Mouse (Mus musculus) frontal cortex, postnatal 36 days (tissue): ENCODE data around the gene Slc26a6.
A peak's percentile ranks its signal among the peaks of the same experiment; 100 is the strongest.

ENCODE experiments used
- DNase-seq, 2 experiments: peaks; one replicate each; pipeline ENCODE4 v3.0.0; 2022; ENCODE audit warnings: low spot score in 2 of 2

Gene Slc26a6

DNA sequence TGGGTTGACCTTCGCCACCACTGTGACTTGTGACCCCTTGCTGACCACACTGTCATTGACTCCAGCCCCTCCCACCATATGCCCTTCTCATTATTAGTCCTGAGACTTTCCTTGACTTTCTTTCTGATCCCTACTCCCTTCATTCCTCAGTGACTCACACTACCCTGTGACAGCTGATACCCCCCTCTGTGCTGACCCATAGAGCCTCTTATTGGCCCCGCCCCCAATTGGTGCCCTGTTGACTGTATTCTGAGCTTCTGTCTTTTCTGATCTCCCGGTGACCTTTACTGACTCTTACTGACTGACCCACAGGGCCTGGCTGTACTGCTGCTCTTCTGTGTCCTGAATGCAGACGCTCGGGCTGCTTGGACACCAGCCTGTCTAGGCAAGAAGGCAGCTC lies 7.7 kb upstream of the Slc26a6 start:
- no peak for DNase-seq

DNA sequence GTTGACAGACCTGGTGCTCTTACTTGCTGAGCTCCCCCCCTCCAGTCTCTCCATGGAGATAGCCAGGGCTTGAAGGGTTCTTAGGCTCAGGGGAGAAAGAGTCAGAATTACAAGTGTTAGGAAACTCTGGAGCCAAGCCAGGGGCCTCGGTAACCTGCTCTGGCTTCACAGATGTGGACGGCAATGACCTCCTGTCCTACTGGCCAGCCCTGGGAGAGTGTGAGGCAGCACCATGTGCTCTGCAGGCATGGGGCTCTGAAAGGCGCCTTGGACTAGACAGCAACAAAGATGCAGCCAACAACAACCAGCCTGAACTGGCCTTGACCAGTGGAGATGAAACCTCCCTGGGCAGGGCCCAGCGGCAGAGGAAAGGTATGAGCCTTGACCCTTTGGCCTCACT lies 5.7 kb upstream of the Slc26a6 start:
- DNase-seq, result no peak

DNA sequence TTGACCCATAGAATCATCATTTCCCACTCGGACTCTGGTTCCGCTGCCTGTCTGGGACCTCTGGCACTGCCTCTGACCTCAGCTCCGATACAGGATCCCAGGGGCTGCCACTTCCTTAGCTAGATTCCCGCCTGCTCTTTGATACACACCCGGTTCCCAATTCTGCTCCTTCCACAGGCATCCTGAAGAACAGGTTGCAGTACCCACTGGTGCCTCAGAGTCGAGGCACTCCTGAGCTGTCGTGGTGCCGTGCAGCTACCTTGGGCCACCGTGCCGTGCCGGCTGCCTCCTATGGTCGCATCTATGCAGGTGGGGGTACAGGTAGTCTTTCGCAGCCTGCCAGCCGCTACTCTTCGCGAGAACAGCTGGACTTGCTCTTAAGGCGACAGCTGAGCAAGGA lies 4.7 kb upstream of the Slc26a6 start:
- DNase-seq, result no peak

DNA sequence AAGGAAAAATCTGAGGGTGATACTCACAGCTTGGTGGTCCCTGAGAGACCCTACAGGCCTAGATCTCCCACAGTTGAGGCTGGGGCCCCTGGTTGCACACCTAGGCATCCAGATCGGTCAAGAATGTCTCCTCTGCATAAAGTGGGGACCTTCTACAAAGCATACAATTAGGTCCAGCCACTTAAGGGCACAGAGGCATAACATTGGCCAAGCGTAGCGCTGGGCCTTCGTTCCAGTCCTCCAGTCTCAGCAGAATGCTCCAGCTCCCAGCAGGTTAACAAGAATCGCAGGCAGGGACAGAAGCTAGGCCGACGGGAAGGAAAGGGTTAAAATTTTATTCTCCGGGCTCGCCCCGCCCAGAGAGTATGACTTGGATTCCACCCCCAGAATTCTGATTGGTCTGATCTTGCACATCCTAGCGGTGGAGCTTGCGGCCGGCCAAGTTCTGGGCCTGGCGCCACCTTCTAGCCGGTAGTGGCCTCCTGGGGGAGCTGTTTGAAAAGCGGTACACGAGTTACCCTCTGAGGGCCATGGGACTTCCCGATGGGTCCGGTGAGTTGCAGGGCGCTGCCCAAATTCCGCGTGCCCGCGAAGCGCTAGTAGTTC lies 655 bp downstream of the Slc26a6 start:
- peak; percentile 91 to 95 for DNase-seq

DNA sequence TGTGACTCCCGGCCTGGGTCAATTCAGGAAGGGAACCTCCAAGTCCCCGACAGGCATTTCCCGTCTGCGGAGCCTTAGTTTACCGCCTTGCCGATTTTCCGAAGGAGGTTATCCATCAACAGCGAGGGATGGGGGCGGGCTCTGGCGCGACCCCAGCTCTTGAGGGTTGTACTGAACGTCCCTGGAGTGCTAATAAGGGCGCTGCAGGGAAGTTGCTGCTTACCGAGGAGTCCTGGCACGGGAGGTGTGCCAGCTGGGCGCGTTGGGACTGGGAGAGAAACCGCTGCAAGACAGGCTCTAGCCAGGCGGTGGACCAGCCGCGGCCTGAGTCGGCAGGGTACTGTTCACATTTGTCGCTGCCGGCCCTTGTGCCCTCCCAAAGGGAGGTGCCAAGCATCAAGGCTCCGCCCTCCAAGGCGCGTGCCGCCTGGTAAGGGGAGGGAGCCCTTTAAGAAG lies 1.2 kb downstream of the Slc26a6 start:
- DNase-seq, result peak; percentile 83 to 89

DNA sequence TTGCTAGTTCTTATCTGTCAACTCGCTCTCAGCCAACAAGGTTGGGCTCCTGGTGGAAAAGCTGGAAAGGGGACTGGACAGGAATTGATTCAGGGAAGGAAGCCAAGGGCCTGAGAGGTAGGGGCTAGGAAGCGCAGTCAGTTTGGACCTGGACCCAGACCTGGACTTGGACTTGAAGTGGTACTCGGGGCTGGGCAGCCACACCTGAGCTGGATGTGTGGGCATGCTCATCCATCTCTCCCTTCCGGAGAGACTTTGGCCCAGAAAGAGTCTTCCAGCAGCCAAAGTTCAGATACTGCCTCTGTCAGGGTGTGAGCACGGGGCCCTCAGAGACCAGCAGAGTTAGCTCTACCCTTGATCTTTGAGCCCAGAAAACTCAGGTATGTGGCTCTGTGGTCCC lies 2.3 kb downstream of the Slc26a6 start:
- DNase-seq, result no peak

DNA sequence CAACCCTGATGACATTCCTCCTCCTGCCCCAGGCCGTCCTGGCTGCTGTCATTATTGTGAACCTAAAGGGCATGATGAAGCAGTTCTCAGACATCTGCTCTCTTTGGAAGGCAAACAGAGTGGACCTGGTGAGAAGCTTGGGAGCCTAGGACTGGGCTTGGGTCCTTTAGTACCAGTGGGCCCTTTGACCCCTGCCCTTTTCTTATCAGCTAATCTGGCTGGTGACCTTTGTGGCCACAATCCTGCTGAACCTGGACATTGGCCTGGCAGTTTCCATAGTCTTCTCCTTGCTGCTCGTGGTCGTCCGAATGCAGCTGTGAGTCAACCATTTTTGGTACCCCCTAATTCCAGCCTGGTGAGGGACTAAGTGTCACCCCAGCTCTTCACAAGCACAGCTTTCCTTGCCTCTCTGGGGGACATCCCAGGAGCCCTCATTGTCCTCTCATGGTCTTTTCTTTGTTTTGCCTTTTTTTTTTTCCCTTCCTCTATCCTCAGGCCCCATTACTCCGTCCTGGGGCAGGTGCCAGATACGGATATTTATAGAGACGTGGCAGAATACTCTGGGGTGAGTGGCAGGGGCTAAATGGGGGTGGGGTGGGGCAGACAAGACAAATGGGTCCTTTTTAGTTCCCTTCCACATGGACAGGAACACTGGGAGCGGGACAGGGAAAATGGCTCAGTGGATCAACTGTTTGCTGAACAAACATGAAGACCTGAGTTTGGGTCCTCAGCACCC lies 5.9 kb downstream of the Slc26a6 start:
- DNase-seq, result no peak

DNA sequence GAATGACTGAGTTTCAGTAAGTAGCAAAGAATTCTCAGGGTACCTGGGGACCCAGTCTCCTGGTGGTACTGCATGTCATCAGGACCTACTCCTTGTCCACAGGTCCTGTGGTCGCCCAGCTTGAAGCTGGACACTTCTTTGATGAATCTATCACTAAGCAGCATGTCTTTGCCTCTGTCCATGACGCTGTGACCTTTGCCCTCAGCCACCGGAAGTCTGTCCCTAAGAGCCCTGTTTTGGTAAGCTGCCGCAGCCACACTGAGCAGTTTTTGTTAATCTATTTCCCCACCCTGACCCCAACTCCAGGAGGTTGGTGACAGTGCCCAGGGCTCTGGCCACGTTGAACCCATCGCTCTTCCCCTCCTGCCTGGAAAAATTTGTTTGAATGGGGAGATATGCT lies 59.2 kb downstream of the Slc26a6 start:
- no peak for DNase-seq

DNA sequence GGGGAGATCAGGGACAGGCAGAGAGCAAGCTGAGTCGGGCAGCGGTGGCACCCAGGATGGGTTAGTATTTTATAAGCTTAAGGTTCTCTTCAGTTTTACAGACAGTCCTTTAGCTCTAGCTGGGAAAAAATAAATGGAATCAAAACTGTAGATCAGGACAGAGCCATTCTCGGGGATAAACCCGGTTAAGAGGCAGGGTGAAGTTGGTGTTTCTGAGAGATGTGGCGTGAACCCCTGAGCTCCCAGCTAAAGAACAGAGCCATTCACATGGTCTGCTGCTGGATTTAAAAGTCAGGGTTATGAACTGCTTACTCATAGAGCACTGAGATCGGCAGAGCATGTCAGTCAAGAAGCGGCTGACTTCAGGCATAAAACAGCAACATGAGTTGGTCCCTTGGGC lies 60.1 kb downstream of the Slc26a6 start:
- DNase-seq, result no peak

DNA sequence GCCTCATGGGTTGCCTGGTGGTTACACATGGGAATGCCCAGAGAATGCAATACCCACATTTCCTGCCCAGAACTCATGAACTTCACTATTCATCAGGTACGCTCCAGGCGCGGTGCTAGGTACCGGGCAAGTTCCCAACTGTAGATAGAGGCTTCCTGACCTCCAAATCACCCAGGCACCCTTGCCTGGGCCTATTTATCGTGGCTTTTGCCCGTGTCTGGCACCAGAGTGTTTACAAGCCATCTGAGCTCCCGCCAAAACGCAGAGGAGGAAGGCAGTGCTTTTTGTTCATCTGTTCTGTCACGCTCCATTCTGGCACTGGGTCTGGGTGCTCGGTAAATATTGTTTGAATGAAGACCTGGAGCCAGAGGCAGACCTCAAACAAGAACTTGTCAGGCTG lies 60.5 kb downstream of the Slc26a6 start:
- DNase-seq, result no peak

DNA sequence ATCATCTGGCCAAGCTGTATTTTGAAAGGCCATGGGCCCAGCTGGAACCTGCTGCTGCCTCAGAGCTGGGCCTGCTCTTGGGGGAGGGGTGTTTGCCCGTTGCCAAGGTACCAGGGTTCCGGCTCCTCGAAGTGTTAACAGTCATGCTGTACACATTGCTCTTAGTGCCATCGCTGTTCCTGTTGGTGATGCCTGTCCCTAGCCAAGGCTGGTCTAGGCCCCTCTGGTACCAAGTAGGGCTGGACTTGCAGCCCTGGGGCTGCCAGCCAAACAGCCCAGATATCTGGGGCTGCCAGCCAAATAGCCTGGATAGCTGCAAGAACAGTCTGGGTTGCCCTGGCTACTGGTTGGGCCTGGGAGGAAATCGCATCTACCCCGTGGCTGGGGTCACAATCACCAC lies 61.4 kb downstream of the Slc26a6 start, which contains the start of gene Tmem89:
Tmem89 (plus strand) TSS at position 129 of the 400 bp plus-strand sequence.
- peak; percentile 33 to 63 for DNase-seq

DNA sequence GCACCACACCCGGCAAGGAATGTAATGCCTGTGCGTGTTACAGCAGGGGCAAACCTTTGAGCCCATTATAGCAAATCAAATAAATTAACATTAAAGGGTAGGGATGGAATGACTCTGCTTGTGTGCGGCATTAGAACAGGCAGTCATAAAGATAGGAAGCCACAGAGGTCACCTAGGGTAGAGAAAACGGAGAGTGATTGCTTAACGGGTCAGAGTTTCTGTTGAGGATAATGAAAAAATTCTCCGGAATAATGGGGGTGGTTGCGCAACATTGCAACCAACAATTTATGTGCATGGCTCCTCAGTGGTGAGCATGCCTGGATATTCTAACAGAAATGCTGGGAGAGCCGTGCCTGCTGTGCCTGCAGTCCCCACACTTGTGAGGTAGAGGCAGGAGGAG lies 72.8 kb downstream of the Slc26a6 start:
- DNase-seq, result no peak

DNA sequence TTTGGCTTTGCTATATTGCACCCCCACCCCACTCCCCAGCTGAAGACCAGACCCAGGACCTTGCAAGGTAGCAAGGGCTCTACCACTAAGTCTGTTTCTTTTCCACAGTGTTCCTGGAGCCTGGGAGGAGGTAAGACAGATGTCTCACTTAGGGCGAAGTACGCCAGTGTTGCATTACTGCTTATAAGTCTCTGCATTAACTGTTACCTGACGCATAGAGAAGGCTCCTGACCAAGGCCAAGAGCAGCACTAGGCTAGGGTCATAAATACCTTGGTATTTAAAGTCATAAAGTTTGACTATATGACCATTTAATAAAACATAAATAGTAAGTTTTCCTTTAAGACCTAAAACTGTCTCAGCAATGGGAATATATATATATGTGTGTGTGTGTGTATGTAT lies 75.3 kb downstream of the Slc26a6 start:
- DNase-seq, result no peak

DNA sequence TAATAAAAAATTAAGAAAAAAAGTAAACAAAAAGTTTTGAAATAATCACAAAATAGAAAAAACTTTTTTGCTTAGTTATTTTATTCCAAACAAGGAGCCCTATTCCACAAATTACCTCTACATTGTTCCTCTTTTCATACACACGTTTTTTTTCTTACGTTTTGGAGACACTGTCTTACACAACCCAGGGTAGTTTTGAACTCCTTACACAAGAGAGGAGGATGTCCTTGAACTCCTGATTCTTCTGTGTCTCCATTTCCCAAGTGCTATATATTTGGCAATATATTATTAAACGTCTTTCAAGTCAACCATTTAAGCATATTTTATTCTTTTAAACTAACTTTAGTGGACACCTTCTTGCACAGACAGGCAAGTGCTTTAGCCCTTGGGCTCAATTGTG lies 82.9 kb downstream of the Slc26a6 start:
- no peak for DNase-seq

DNA sequence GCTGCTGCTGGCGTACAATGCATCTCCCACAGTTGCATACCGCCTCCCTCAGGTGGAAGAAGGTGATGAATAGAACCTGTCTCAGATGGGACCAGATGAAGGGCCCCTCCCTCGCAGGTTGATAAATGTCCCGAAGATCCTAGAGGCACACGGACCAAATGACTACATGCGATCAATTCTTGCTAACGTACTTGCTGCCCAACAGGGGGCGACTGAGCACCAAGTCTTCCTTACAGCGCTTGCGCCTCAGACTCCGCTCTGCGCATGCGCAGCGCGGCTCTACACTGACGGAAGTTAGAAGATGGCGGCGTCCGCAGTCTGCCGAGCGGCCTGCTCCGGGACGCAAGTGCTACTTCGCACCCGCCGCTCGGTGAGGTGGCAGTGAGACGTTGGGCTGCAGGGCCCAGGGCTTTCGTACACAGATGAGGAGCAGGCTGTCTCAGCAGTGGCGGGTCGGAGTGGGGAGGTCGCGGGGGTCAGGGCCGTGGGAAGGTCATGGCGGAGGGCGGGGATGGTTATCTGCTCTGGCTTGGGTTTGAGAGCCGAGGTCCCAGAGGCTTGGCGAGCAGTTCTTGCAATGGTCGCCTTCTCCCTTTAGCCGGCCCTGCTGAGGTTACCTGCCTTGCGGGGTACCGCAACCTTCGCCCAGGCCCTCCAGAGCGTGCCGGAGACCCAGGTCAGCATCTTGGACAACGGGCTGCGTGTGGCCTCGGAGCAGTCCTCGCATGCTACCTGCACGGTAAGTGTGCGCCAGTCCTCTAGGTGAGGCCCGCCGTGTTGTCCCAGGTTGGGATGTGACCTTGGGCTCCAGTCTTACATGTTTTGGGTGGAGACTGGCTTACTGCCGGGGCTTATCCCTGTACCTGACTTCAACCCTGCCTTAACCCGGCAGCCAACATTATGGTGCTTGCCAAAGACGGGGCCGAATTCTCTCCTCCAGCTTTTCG lies 83.6 kb downstream of the Slc26a6 start, which contains the start of gene Uqcrc1:
Uqcrc1 (plus strand) TSS at position 216 of the 947 bp plus-strand sequence.
- peak; percentile 92 to 94 for DNase-seq

DNA sequence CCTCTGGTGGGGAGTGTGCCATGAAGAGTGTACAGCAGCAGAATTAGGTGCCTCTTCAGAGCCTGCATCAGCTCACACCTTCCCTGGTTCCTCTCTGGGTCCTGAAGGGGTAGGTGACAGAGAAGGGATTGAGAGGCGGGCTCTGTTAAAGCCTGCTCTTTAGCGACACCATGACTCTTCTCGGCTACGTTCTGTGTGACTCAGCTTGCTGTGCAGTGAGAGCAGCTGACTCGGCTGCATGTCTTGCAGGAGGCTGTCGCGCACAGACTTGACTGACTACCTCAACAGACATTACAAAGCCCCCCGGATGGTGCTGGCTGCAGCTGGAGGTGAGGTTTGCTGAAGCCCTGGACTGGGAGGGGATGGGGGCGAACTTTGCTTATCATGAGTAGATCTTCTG lies 92.0 kb downstream of the Slc26a6 start:
- DNase-seq, result peak in 1 of 2 experiments; percentile 20

DNA sequence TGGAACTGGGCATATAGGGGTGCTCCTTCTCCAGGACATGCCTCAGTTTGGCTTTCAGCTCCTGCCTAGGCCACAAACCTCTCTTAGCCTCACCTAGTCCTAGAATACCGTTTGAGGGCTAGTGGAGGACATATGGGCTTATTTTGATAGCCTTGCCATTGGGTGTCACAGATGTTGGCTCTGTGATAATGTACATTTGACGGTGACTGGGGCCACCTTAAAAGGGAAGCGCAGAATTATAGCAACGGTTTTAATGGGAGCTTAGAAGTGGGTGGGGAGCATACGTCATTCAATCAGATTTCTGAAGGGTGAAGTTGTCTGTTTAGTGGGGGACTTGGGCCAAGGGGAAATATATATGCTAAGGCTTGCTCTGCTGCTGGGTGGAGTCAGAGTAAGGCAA lies 92.5 kb downstream of the Slc26a6 start:
- no peak for DNase-seq

DNA sequence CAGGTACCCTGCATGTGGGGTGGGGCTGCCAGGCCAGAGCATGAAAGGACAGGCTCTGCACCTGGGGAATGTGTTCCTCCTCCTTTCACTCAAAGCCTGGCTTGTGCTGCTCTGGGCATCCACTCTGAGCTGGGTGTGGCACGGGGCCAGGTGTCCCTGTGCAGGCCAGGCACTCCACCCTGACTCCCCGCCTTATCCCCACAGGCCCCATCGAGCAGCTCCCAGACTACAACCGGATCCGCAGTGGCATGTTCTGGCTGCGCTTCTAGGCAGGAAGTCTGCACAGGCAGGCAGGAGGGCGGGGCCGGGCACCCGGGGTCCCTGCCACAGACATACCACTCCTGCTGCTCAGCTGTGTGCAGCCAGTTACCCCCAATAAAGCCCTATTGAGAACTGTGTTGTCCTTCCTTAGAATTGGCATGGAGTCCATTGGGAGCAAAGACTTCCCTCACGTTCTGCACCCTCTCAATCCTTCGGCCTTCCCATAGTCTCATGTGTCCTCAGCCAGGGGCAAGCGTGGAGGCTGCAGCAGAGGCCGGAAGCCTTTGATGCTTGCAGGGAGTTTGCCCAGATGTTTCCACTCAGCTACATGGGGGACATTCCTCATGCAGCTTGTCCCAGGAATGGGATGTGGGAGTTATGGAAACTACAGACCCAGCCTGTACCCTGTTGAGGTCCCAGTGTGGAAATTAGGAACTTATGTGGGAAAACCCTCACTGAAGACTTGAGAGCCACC lies 96.3 kb downstream of the Slc26a6 start:
- no peak for DNase-seq

DNA sequence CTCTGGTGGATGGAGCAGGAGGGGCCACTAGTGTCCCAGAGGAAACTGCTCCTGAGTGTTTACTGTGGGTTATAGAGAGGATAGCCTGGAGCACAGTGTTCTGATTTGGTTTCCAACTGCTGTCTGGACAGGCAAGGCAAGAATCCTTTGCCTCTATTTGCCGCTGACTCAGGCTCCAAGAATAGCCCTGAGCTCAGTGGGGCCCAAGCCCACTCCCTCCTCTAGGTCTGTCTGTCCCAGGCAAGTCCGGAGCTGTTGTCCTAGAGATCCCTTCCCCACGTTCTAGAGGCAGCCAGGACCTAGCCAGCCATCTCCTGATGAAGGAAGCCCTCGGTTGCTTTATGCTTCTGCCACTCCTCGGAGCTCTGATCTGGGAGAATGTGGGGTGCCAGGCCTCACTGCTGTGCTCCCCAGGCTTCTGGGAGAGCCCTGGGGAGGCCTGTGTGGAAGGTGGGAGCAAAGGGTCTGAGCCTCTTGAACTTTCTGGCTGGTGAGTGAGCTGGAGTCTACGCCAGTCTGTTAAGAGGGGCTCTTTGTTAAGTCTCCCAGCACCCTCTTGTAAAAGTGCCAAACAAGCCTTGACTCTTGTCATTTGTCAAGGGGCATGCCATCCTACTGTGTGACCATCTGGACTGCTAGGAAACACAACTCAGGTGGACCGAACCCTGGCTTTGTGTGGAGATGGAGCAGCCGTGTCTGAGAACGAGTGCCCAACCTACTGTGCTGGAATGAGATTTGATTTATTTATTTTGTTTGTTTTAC lies 97.1 kb downstream of the Slc26a6 start:
- DNase-seq, result no peak

DNA sequence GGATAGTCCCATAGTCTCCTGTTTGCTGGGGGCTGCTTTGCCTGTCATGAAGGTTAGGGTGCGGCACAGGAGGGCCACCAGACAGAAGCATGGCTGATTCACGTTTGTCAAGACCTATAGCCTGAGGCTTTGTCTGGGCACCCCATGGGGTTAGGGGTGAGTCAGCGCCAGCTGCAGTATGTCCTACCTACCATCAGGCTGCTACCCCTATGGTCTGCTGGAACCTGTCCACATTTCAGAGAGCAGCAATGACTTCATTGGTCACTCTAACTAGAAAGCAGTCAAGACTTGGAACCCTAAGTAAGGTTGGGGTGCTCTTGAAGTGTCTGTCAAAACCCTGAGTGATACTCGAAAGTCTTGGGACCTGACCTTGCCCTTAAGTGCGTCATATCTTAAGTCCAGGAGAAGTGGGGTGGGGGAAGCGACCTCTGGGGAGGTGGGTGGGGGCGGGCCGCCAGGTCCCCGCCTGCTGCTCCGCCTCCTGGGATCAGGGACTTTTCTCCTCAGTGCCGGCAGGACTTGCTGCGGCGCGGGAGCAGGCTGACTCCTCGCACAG lies 100.1 kb downstream of the Slc26a6 start, which contains the start of gene Col7a1:
Col7a1 (plus strand) TSS at position 506 of the 556 bp plus-strand sequence.
- DNase-seq, result no peak
